Mouse (Mus musculus) adrenal gland (tissue): ENCODE results near the gene Acvr2a.

Experiments used
- intact Hi-C: fragments of 180-260 bp; cut with DNase I; formaldehyde crosslinking; loops from one replicate; pipeline ENCODE4 v1.15.1; 2025
- long read RNA-seq, 2 experiments: library from polyadenylated mRNA; unstranded; transcript quantifications; one replicate each; pipeline ENCODE4 v2.0.0; 2020; ENCODE audit warnings: borderline replicate concordance in 1 of 2; ENCODE audit not compliant: insufficient replicate concordance in 1 of 2

Acvr2a gene
- long read RNA-seq, experiment 1: 0 reads
- long read RNA-seq, experiment 2, full-length matches to known transcripts: 1 of 2 reads
- long read RNA-seq, experiment 2, partial matches to known transcripts: 1 of 2 reads
- long read RNA-seq, experiment 2, other reads (novel, unspliced or antisense): 0 of 2 reads

DNA sequence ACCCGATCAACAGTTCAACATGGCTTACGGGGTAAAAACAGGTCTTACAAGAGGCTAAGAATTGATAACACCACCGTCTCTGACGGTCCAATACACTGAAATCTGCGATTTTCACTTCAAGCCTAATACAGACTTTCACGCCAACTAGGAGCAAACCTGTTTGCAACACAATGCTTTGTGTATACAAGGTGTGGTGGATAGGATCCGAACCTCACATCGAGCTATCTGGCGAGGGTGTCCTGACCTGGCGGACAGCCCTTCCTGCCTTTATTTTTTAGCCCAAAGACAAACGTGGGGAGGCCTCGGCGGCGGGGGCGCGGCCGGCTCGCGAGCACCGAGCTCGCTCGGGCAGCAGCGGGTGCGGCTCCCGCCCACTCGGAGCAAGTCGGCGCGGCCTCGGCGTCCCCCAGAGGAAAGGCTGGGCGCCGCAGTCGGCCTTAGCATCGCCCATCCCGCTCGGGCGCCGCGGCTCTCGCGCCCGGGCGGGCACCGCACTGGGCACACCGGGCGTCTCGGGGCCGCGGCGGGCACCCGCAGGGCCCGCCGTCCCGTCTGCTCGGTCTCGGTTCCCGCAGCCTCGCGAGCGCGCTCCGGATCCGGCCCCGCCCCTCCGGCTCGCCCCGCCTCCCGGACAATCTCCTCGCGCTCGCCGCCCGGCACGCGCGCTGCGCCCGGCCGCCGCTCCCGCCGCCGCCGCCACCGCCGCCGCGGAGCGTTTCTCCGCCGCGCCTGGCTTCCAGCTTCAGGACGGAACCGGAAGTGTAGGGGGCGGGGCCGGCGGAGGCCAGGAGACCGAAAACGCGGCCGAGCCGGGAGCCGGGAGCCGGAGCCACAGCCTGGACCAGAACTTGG, at the start of gene Acvr2a:
Gene Acvr2a (plus strand): TSS at position 739 of the 852 bp plus-strand sequence.
- intact Hi-C loops: loop anchor here (10.0 kb wide), 2 partner anchors 359 to 809 kb away; no protein-coding TSS in a partner anchor

GRCm38 (mm10) chr2:48766513-48766912, 47.4 kb upstream of the Acvr2a start:
- intact Hi-C loops: no loop called here

DNA sequence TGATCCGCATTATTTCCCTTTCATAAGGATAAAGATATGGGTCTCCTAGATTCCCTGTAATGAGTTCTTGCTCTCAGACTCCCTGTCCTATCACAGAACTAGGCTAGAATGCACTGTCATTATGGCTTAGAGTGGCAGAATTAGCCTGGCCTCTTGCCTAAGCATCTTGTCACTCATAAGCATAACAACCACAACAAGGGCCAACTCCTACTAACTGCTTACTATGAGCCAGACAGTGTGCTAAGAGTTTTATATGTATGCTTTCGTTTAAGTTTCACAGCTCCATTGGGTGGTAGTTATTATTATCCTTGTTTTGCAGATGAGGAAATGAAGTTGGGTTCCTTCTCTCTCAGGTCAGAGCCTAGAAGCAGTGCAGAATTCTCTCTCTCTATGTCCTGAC, 46.1 kb upstream of the Acvr2a start:
- intact Hi-C loops: no loop called here

GRCm38 (mm10) chr2:48768219-48768618, 45.7 kb upstream of the Acvr2a start:
- intact Hi-C loops: no loop called here

GRCm38 (mm10) chr2:48770100-48770499, 43.8 kb upstream of the Acvr2a start:
- intact Hi-C loops: no loop called here

DNA sequence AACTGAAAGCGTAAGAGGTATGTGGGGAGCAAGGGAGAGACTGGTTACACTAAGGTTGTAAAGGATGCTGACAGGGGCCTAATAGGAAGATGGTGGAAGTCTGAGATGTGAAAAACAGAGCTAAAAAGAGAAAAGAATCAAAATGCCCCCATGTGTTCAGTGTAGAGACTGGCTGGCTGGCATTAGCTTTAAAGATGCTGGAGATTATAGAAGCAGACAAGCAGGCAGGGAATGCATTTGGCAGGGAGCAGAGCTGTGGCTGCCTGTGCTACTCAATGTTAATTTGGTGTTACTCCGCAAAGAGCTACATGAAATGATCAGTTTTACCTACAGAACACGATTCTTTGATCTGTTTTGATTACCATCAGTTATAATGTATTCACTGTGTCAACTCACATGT, 43.3 kb upstream of the Acvr2a start:
- intact Hi-C loops: no loop called here

DNA sequence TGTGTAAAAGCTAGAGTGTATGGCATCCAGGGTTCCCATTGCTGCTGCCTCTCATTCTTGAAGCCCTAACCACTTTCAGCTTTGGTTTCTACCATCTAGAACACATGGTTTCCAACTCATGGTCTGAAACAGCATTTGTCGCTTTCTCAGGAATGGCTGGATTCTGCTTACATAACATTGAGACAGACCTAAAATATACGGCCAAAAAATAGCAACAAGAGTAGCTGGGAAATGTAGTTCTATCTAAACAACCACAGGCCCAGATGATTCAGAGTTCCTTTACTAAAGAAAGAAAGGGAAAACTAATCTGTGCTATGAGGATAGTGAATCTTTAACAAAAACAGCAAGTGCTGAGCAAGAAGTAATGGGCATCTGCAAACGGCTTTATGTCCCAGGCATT, 38.6 kb upstream of the Acvr2a start:
- intact Hi-C loops: no loop called here

DNA sequence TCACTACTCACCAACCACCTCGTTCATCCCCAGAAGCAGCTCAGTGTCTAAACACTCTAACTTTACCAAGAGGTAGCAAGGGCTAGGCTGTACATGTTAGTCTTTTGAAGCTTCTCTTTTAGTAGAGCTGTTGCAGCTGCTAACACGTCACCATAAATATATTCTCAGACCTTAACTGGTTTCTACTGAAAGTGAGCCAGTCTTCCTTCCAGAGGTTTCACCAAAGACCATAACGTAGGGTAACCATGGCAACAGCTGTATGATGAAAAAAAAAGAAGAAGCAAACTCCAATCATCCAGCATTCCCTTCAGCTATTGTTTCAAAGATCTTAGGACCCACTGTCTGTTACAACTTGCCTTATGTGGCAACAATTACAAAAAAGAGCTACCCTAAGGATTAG, 25.0 kb upstream of the Acvr2a start:
- intact Hi-C loops: no loop called here

DNA sequence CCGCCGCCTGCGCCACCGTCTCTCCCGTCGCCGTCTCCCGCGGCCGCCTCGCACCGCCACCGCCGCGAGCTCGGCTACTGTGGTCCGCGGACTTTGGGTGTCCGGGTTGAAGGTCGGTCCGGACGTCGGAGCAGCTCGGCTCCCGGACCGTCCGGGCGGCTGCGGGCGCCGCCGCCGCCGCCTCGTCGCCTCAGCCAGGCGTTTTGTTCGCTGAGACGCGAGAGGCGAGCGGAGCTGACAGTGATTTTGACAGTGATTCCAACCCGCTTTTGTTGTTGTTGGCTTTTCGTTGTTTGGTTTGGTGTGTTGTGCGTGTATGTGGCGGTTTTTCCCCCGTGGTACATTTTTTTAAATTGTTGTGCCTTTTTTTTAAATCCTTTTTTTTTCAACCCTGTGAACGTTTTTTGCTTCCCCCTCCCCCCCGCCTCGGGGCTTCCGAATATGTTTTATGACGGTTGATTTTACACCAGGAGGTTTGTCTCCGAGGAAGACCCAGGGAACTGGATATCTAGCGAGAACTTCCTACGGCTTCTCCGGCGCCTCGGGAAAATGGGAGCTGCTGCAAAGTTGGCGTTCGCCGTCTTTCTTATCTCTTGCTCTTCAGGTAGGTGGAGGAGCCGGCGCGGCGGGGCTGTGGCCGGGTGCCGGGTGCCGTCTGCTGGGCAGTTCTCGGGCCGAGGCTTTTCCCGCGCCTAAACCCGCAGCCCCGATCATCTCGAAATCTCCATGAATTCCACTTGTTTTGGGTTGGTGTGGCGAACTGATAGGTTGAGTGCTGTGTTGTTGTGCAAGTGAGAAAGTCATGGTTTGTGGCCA, 522 bp downstream of the Acvr2a start:
- intact Hi-C loops: loop anchor here (5.0 to 10.0 kb wide), 3 partner anchors 63 to 810 kb away; no protein-coding TSS in a partner anchor

GRCm38 (mm10) chr2:48815039-48815590, 1.2 kb downstream of the Acvr2a start:
- intact Hi-C loops: loop anchor here (5.0 to 10.0 kb wide), 3 partner anchors 62 to 810 kb away; no protein-coding TSS in a partner anchor

DNA sequence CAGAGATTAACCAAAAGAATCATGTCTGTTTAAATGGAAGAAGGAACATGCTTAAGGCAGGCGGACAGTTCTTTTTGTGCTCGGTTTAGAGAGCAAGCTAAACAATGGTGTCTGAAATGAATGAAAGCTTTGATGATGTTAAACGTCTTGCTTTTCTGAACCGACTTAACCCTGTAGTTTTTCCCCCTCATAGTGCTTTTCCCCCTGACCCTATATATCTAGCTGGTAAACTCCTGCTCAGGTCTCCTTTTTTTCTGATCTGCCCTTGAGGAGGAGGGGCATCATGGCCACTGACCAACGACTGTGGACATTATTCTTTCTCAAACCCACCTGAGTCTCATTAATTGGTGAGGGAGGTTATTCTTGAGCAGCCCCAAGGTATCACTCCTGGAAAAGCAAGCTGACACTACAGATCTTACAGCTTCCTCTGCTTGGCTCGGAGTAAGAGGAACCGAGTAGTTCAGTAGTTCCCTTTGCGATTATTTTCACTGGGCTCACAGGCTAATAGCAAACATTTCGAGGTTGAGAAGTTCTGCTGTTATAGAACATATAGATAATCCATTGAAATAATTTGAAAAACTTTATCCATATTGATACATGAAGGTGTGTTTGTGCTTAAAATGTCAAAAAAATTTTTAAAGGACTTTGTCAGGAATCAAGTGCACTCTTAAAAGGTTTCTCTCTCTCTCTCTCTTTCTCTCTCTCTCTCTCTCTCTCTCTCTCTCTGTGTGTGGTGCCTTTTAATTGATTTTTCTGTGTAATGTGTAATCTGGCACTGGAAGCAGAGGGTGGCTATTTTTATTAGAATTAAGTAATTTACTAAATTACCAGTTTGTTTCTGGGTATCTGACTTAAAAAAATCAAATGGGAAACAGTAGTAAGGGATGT, 2.5 kb downstream of the Acvr2a start:
- intact Hi-C loops: loop anchor here (5.0 to 10.0 kb wide), 3 partner anchors 61 to 812 kb away; no protein-coding TSS in a partner anchor

- intact Hi-C loops: no loop called here
Observed at GRCm38 (mm10) chr2:48825878-48826277, 12.0 kb downstream of the Acvr2a start.

GRCm38 (mm10) chr2:48826380-48826779, 12.5 kb downstream of the Acvr2a start:
- intact Hi-C loops: no loop called here

- intact Hi-C loops: no loop called here
Observed at GRCm38 (mm10) chr2:48830492-48830891, 16.6 kb downstream of the Acvr2a start.

GRCm38 (mm10) chr2:48832305-48832704, 18.4 kb downstream of the Acvr2a start:
- intact Hi-C loops: no loop called here

- intact Hi-C loops: no loop called here
Observed at GRCm38 (mm10) chr2:48833884-48834450, 20.1 kb downstream of the Acvr2a start.

GRCm38 (mm10) chr2:48841611-48842470, 27.9 kb downstream of the Acvr2a start:
- intact Hi-C loops: no loop called here

GRCm38 (mm10) chr2:48846689-48847398, 32.9 kb downstream of the Acvr2a start:
- intact Hi-C loops: no loop called here
